Mouse (Mus musculus): ENCODE results near the gene Phb2. TPM values are rescaled to one million over a fixed set of nuclear protein-coding genes. Genes with fewer than 3 reads are reported as not detected.
A peak's percentile ranks its signal among the peaks of the same experiment; 100 is the strongest.

The Phb2 gene
- polyA plus RNA-seq, 1 experiment from 2014 or later: 293 TPM

GRCm38 (mm10) chr6:124694166-124694955, 17.8 kb upstream of the Phb2 start:
- no peak overlapping the region for H3K4me3 ChIP-seq
- no peaks in the 10 kb centered on the region for H3K27me3 ChIP-seq (replicated peaks)
- peak; percentile 29; the same call in 1 of the 2 replicates for ATAC-seq (ENCODE audit: extremely low read depth, insufficient number of reproducible peaks, low FRiP score, low TSS enrichment)
- 0 out of 2 replicates have a peak overlapping the region, but pooled peaks have one; percentile 21 for H3K9ac ChIP-seq
- H3K4me2 ChIP-seq: no peak overlapping the region
- peaks cover 19% of the 10 kb centered on the region for H3K4me1 ChIP-seq
- 74% methylated on average over 15 of the region's 15 CpGs for WGBS
- peaks cover 16% of the 10 kb centered on the region for H3K36me3 ChIP-seq
- peak overlapping the region; percentile 53 for H3K27ac ChIP-seq (replicated peaks)
- no peaks in the 10 kb centered on the region for H3K9me3 ChIP-seq

- Histone ChIP-seq H3K9ac (no peak overlapping the region), H3K4me1 (peaks cover 38% of the 10 kb centered on the region), H3K27ac (replicated peaks) (no peak overlapping the region), H3K36me3 (peaks cover 38% of the 10 kb centered on the region), H3K27me3 (replicated peaks) (no peaks in the 10 kb centered on the region), H3K9me3 (no peaks in the 10 kb centered on the region), H3K4me3 (no peak overlapping the region), H3K4me2 (no peak overlapping the region)
- ATAC-seq (ENCODE audit: extremely low read depth, insufficient number of reproducible peaks, low FRiP score, low TSS enrichment): no peak
- WGBS: 79% methylated on average over 7 of the region's 7 CpGs
Observed at GRCm38 (mm10) chr6:124696441-124697150, 15.5 kb upstream of the Phb2 start.

DNA sequence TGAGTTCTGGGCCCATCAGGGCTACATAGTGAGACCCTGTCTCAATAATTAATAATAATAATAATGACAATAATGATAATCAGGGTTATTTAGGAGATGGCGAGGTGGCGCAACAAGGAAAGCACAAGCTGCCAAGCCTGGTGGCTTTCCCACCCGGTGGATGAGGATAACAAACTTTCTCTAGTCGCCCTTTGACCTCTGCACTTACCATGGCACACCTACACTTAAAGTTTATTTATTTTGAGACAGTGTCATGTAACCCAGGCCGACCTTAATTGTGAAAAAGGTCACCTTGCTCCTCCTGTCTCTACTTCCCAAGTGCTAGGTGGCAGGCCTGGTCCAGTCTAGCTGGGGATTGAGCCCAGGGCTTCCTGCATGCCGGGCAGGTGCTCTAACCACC, 13.4 kb upstream of the Phb2 start:
- Histone ChIP-seq H3K9ac (no peak overlapping the region), H3K4me3 (no peak overlapping the region), H3K27me3 (replicated peaks) (no peaks in the 10 kb centered on the region), H3K4me1 (peaks cover 30% of the 10 kb centered on the region), H3K36me3 (peaks cover 59% of the 10 kb centered on the region), H3K27ac (replicated peaks) (no peak overlapping the region), H3K9me3 (no peaks in the 10 kb centered on the region), H3K4me2 (no peak overlapping the region)
- ATAC-seq (ENCODE audit: extremely low read depth, insufficient number of reproducible peaks, low FRiP score, low TSS enrichment): no peak
- WGBS: 78% methylated on average over 6 of the region's 6 CpGs

DNA sequence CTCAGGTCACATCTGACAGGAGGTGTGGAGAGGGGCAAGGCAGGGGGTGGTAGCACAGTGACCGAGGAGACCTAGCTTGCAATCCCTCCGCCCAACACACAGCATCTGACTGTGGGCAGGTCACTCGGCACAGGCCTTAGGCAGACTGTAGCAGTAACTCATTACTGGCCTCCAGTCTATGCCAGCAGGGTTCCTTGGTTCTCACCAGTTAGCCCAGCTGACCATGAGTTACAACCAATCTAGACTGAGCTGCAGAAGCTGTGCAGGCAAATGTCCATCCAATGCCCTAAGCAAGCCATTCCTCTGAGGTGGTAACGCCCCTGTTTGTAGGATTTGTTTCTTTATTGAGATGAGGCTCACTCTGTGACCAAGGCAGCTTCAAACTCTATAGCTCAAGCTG, 12.8 kb upstream of the Phb2 start:
- Histone ChIP-seq H3K9ac (no peak overlapping the region), H3K36me3 (peaks cover 65% of the 10 kb centered on the region), H3K4me2 (no peak overlapping the region), H3K27ac (replicated peaks) (no peak overlapping the region; the same call in 1 of the 2 replicates), H3K27me3 (replicated peaks) (no peaks in the 10 kb centered on the region), H3K4me1 (peaks cover 24% of the 10 kb centered on the region), H3K9me3 (no peaks in the 10 kb centered on the region), H3K4me3 (no peak overlapping the region)
- 86% methylated on average over 4 of the region's 4 CpGs for WGBS
- ATAC-seq (ENCODE audit: extremely low read depth, insufficient number of reproducible peaks, low FRiP score, low TSS enrichment): no peak

DNA sequence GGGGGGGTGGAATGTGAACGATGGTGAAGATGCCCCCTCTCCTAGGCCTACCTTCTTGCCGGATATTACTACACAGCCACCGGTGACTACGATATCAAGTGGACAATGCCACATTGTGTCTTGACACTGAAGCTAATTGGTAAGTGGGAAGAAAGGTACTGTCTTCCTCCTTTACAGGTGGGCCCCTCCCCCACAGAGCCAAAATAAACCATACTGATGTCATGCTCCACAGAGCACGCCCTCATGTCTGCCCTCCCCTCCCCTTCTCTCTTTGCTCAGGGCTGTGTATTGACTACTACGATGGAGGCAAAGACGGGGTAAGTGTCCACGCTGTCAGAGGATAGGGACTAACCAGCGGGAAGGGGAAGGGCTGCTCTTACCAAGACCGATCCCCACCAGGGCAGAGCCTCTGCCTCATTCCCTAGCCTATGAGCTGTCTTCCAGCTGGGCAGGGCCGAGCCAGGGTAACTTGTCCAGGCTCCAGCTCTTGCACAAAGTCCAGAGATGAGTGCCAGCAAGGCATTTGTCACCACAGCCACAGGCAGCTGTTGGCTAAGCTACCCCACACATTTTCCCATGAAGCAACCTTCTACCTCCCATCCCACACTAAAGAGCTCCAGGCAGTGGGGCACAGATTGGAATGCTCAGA, 12.1 kb upstream of the Phb2 start:
- Histone ChIP-seq H3K4me2 (no peak overlapping the region), H3K36me3 (peaks cover 73% of the 10 kb centered on the region), H3K4me1 (peaks cover 19% of the 10 kb centered on the region), H3K27ac (replicated peaks) (no peak overlapping the region; the same call in 1 of the 2 replicates), H3K9me3 (no peaks in the 10 kb centered on the region), H3K4me3 (no peak overlapping the region), H3K27me3 (replicated peaks) (no peaks in the 10 kb centered on the region), H3K9ac (no peak overlapping the region)
- ATAC-seq (ENCODE audit: extremely low read depth, insufficient number of reproducible peaks, low FRiP score, low TSS enrichment): no peak
- 77% methylated on average over 11 of the region's 11 CpGs for WGBS

DNA sequence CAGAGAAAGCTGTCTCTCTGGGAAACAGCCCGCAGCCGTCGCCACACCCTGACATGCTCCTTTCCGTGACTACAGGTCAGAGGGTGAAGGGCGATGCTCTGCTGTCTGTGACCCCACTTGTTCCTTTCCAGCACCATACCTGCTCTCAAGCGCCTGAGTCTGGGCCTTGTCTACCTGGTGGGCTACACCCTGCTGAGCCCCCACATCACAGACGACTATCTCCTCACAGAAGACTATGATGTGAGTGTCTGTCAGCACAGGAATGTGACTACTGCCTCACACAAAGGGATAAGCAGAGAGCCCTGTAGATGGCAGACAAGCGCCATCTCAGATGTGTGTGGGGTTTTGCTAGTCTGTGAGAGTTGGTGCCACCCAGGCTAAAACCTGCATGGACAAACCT, 10.8 kb upstream of the Phb2 start:
- H3K4me3 ChIP-seq: no peak overlapping the region
- H3K27me3 ChIP-seq (replicated peaks): no peaks in the 10 kb centered on the region
- no peak overlapping the region for H3K9ac ChIP-seq
- ATAC-seq (ENCODE audit: extremely low read depth, insufficient number of reproducible peaks, low FRiP score, low TSS enrichment): no peak
- H3K4me2 ChIP-seq: no peak overlapping the region
- H3K27ac ChIP-seq (replicated peaks): no peak overlapping the region; the same call in 1 of the 2 replicates
- H3K9me3 ChIP-seq: no peaks in the 10 kb centered on the region
- peaks cover 21% of the 10 kb centered on the region for H3K4me1 ChIP-seq
- peaks cover 83% of the 10 kb centered on the region for H3K36me3 ChIP-seq
- WGBS: 71% methylated on average over 8 of the region's 8 CpGs

DNA sequence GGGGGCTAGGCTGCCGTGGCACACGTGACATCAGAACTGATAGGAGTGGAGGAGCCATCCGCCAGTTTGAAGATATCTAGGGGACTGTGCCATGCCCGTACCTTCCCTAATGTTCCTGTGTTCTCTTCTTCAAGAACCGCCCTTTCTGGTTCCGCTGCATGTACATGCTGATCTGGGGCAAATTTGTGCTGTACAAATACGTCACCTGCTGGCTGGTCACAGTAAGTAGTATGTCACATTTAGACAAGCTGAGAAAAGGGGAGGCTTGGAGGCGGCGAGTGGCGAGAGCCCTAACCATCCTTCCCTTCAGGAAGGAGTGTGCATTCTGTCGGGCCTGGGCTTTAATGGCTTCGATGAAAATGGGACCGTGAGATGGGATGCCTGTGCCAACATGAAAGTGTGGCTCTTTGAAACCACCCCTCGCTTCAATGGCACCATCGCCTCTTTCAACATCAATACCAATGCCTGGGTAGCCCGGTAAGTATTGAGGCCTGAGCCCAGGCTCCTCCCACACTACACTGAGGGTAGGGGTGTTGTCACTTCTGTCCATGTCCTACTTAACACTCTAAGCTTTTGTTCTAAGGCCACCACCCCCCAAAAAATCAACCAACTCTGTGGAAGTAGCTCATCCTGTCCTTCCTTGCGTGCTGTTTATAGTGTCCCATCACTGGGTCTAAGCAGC, 9.9 kb upstream of the Phb2 start:
- H3K27me3 ChIP-seq (replicated peaks): no peaks in the 10 kb centered on the region
- peaks cover 23% of the 10 kb centered on the region for H3K4me1 ChIP-seq
- H3K9me3 ChIP-seq: no peaks in the 10 kb centered on the region
- no peak overlapping the region for H3K27ac ChIP-seq (replicated peaks)
- H3K4me3 ChIP-seq: no peak overlapping the region
- H3K36me3 ChIP-seq: peaks cover 90% of the 10 kb centered on the region
- no peak for ATAC-seq (ENCODE audit: extremely low read depth, insufficient number of reproducible peaks, low FRiP score, low TSS enrichment)
- WGBS: 88% methylated on average over 17 of the region's 17 CpGs
- no peak overlapping the region for H3K4me2 ChIP-seq
- no peak overlapping the region for H3K9ac ChIP-seq

DNA sequence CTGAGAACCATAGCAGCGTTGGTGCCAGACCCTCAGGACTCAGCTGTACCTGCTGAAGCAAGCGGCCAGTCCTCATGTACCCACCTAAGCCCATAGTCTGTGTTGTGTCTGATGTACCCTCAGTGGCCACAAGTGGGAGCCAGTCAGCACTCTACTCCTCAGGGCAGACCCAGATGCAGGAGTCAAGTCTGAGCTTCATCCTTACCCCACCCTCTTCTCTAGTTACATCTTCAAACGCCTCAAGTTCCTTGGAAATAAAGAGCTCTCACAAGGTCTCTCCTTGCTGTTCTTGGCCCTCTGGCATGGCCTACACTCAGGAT, 9.4 kb upstream of the Phb2 start:
- H3K36me3 ChIP-seq: peaks cover 93% of the 10 kb centered on the region
- no peaks in the 10 kb centered on the region for H3K9me3 ChIP-seq
- no peak overlapping the region for H3K9ac ChIP-seq
- no peak for ATAC-seq (ENCODE audit: extremely low read depth, insufficient number of reproducible peaks, low FRiP score, low TSS enrichment)
- peaks cover 23% of the 10 kb centered on the region for H3K4me1 ChIP-seq
- WGBS: 46% methylated on average over 3 of the region's 3 CpGs
- no peak overlapping the region for H3K4me3 ChIP-seq
- no peak overlapping the region for H3K4me2 ChIP-seq
- H3K27ac ChIP-seq (replicated peaks): no peak overlapping the region
- no peaks in the 10 kb centered on the region for H3K27me3 ChIP-seq (replicated peaks)

DNA sequence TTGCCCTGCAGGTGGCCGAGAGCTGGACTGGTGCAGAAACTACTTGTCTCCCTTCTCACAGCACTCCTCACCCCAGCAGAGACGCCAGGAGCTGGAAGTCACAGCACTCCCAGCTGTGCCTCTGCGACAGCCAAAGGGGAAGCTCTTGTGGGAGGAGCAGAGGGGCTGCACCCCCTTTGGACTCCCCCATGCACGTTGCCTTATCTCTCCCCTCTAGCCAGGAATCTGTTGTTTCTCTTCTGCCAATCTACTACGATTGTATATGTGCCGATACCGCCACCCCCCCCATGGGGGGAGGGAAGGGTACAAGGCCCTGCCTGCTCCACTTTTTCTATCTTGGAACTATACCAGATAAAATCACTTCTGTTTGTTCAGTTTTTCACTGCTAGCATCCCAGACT, 8.3 kb upstream of the Phb2 start:
- Histone ChIP-seq H3K4me2 (no peak overlapping the region), H3K4me3 (no peak overlapping the region), H3K4me1 (peaks cover 23% of the 10 kb centered on the region), H3K9me3 (no peaks in the 10 kb centered on the region), H3K9ac (no peak overlapping the region), H3K36me3 (peaks cover 94% of the 10 kb centered on the region), H3K27me3 (replicated peaks) (no peaks in the 10 kb centered on the region), H3K27ac (replicated peaks) (no peak overlapping the region)
- no peak for ATAC-seq (ENCODE audit: extremely low read depth, insufficient number of reproducible peaks, low FRiP score, low TSS enrichment)
- 58% methylated on average over 7 of the region's 7 CpGs for WGBS

- Histone ChIP-seq H3K4me2 (no peak overlapping the region), H3K4me1 (peaks cover 29% of the 10 kb centered on the region), H3K27me3 (replicated peaks) (no peaks in the 10 kb centered on the region), H3K9me3 (no peaks in the 10 kb centered on the region), H3K9ac (no peak overlapping the region), H3K4me3 (no peak overlapping the region), H3K36me3 (peaks cover 90% of the 10 kb centered on the region), H3K27ac (replicated peaks) (no peak overlapping the region)
- 92% methylated on average over 2 of the region's 2 CpGs for WGBS
- no peak for ATAC-seq (ENCODE audit: extremely low read depth, insufficient number of reproducible peaks, low FRiP score, low TSS enrichment)
Observed at GRCm38 (mm10) chr6:124704417-124704816, 7.7 kb upstream of the Phb2 start.

DNA sequence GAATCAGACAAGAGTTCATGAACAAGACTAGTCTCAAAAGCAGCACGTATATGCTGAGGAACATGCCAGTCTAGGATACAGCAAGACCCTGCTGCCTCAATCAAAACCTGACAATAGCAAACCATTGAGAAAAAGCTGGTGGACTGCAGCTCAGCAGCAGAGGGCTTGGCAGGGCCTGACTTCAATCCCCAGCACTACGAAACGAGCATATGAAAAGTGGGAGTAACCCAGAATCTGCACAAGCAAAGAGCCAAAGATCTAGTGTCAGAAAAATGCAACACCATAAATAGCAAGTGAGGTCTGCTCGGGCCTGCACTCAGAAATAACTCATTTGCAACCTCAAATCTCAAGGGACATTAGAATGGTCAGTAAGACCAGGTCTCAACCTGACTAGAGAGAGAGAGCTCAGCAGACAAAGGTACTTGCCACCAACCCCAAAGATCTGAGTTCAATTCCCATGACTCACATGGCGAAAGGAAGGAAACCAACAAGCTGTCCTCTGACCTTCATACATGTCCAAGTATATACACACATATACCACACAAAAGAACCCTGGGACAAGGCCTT, 6.0 kb upstream of the Phb2 start:
- Histone ChIP-seq H3K9me3 (no peaks in the 10 kb centered on the region), H3K9ac (no peak overlapping the region), H3K4me2 (no peak overlapping the region), H3K4me1 (peaks cover 30% of the 10 kb centered on the region), H3K27ac (replicated peaks) (no peak overlapping the region), H3K36me3 (peaks cover 83% of the 10 kb centered on the region), H3K4me3 (no peak overlapping the region), H3K27me3 (replicated peaks) (no peaks in the 10 kb centered on the region)
- WGBS: 66% methylated on average over 5 of the region's 5 CpGs
- ATAC-seq (ENCODE audit: extremely low read depth, insufficient number of reproducible peaks, low FRiP score, low TSS enrichment): no peak
